Mouse (Mus musculus) G1E (cell line): Measurements from ENCODE around the gene Camk1. TPM values are rescaled to one million over a fixed set of nuclear protein-coding genes. Genes with fewer than 3 reads are reported as not detected.

Experiments
- ATAC-seq: 2 replicates; pipeline ENCODE4 v1.8.0; 2016; ENCODE audit warnings: mild to moderate bottlenecking; ENCODE audit not compliant: insufficient number of reproducible peaks, poor library complexity, low FRiP score, severe bottlenecking; ENCODE audit errors: extremely low read depth
- DNase-seq: peaks from one replicate; pipeline ENCODE4 v3.0.0; 2012; ENCODE audit warnings: low spot score
- H3K27me3 ChIP-seq: 2 replicates; pipeline ENCODE4 v1.6.1; 2012; ENCODE audit warnings: mild to moderate bottlenecking, low read length, inconsistent platforms; ENCODE audit not compliant: insufficient read depth
- H3K36me3 ChIP-seq: replicated peaks from 2 replicates; pipeline ENCODE3; 2012; ENCODE audit warnings: mild to moderate bottlenecking, inconsistent platforms
- H3K4me1 ChIP-seq: 2 replicates; pipeline ENCODE4 v1.6.1; 2012; ENCODE audit warnings: low read depth, low read length, inconsistent platforms, mixed read lengths; ENCODE audit not compliant: insufficient read depth
- H3K4me3 ChIP-seq: 2 replicates; pipeline ENCODE4 v1.5.1; 2012; ENCODE audit warnings: low read depth, mild to moderate bottlenecking, inconsistent platforms, low read length, moderate library complexity, mixed read lengths
- H3K9me3 ChIP-seq: replicated peaks from 2 replicates; pipeline ENCODE4 v1.6.1; 2012; ENCODE audit warnings: inconsistent platforms
- CTCF ChIP-seq: IDR thresholded peaks from 2 replicates; pipeline ENCODE4 v1.5.1; 2012; ENCODE audit warnings: low read depth, low read length, inconsistent platforms, mixed read lengths
- GATA1 ChIP-seq: IDR thresholded peaks from 2 replicates; pipeline ENCODE4 v1.6.1; 2012; ENCODE audit warnings: borderline replicate concordance, low read length, inconsistent platforms, mixed read lengths
- GATA2 ChIP-seq: IDR thresholded peaks from 2 replicates; pipeline ENCODE4 v1.6.1; 2012; ENCODE audit warnings: low read depth, low read length, inconsistent platforms, borderline replicate concordance
- POLR2AphosphoS5 ChIP-seq: IDR thresholded peaks from 2 replicates; pipeline ENCODE4 v1.6.1; 2012; ENCODE audit warnings: low read depth, low read length, inconsistent platforms; ENCODE audit not compliant: insufficient replicate concordance
- TAL1 ChIP-seq: conservative IDR thresholded peaks from 2 replicates; pipeline ENCODE4 v1.6.1; 2012; ENCODE audit warnings: low read depth, low read length, inconsistent platforms, mixed read lengths
- polyA plus RNA-seq: library from polyadenylated mRNA; stranded (reverse); fragments of >175 nt; gene quantifications from 2 replicates; pipeline ENCODE4 v1.2.3, GENCODE M21; 2012
- total RNA-seq, 2 experiments: library from RNA; stranded (forward) in 1 of 2; stranded (reverse) in 1 of 2; fragments of 200-1000 nt in 1 of 2; fragments of >200 nt in 1 of 2; fragmentation: Nextera tagmentation in 1 of 2; gene quantifications; 2 replicates each; pipeline ENCODE4 v1.2.3; 2014 to 2017

Gene Camk1
- total and polyA plus RNA-seq, 3 experiments: 0.07 to 0.98 (median 0.82) TPM

DNA sequence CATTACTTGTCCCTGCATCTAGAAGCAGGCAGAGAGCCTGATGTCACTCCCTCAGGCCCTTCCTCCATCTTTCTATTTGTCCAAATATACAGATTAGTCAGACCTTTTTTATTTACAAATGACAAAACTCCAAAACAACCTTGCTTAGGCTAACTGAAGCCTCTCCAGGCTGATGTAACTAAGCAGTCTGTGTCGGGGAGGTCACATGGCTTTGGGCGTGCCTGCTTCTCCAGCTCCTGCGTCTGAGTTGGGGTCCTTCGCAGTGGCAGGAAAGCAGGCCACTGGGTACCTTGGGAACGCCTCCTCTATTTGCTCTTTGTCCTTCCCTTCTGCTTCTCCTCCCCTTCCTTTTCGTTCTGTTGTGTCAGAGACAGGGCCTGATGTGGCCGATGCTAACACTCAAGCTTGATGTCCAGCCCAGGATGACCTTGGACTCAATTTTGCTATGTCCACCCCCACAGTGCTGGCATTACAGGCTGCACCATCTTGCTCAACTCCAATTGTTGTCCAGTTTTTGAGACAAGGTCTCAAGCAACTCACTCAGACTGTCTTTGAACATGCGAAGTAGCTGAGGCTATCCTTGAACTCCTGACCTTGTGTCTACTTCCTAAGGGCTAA is 20.8 kb upstream of the Camk1 start:
- Histone ChIP-seq H3K4me3 (no peak overlapping the region), H3K27me3 (peaks cover 16% of the 10 kb centered on the region), H3K9me3 (no peaks in the 10 kb centered on the region), H3K4me1 (peaks cover 3% of the 10 kb centered on the region), H3K36me3 (peaks cover 33% of the 10 kb centered on the region)
- TF ChIP-seq GATA1 (no peak), TAL1 (no peak), CTCF (no peak), POLR2AphosphoS5 (no peak), GATA2 (no peak)
- no peak for DNase-seq
- ATAC-seq: no peak

DNA sequence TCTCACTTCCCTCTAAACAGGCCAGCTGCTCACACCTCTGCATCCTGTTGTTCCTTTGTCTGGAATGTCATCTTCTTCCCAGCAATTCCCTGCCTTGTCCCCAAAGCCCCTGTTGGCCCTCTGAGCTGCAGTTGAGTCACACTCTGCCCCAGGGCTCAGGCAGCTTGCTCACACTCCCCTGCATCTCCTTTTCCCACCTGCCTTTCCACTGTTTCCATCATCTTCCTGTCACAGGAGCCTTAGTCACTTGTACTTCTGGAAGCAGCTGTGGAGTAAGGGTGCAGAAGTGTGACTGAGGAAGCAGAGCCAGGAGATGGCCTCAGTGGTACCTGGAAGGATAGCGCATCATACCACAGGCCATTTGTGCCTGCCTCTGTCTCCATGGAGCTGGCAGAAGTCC is 18.5 kb upstream of the Camk1 start:
- ATAC-seq (no peak), DNase-seq (no peak)
- TF ChIP-seq TAL1 (no peak), GATA1 (no peak), CTCF (no peak), GATA2 (no peak), POLR2AphosphoS5 (no peak)
- Histone ChIP-seq H3K9me3 (no peaks in the 10 kb centered on the region), H3K4me3 (no peak overlapping the region), H3K4me1 (peaks cover 3% of the 10 kb centered on the region), H3K36me3 (peaks cover 11% of the 10 kb centered on the region), H3K27me3 (peaks cover 23% of the 10 kb centered on the region)

DNA sequence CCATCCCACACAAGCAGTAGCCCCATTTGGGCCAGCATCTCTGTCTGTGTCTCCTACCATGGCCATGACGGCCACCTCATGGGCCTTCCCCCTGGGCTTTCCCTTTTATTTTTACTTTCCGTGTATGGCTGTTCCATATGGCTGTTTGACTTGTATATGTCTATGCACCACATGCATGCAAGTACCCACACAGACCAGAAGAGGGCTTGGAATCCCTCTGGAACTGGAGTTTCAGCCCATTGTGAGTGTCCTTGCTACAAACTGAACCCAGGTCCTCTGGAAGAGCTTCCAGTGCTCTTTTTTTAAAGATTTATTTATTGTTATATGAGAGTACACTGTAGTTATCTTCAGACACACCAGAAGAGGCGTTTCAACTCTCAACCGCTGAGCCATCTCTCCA is 17.7 kb upstream of the Camk1 start:
- Histone ChIP-seq H3K4me1 (peaks cover 3% of the 10 kb centered on the region), H3K9me3 (no peaks in the 10 kb centered on the region), H3K36me3 (peaks cover 4% of the 10 kb centered on the region), H3K4me3 (no peak overlapping the region), H3K27me3 (peaks cover 23% of the 10 kb centered on the region)
- ATAC-seq: no peak
- no peak for DNase-seq
- no peak for TF ChIP-seq CTCF
- TF ChIP-seq TAL1: no peak
- TF ChIP-seq GATA2: no peak
- TF ChIP-seq POLR2AphosphoS5: no peak
- TF ChIP-seq GATA1: no peak

DNA sequence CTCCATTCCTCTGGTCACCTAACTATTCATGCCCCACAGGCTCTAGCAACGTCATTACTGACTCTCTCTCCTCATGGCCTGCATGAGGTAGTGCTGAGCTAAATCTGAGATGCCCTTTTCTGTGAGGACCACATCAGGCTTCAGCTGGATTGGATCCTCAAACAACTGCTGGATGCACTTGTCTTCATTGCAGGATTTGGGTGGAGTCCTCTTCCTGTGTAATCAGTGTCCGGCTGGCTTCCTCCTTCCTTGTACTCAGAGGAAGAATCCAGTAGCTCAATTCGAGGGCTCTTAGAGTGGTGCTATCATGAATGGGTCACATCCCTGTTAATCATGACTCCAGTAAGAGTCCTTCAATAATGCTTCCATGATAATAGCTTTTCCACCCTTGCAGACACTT is 9.9 kb upstream of the Camk1 start:
- no peak overlapping the region for H3K4me3 ChIP-seq
- TF ChIP-seq GATA1: no peak
- DNase-seq: no peak
- no peaks in the 10 kb centered on the region for H3K9me3 ChIP-seq
- ATAC-seq: no peak
- H3K4me1 ChIP-seq: peaks cover 15% of the 10 kb centered on the region
- peaks cover 16% of the 10 kb centered on the region for H3K27me3 ChIP-seq
- H3K36me3 ChIP-seq: no peaks in the 10 kb centered on the region

DNA sequence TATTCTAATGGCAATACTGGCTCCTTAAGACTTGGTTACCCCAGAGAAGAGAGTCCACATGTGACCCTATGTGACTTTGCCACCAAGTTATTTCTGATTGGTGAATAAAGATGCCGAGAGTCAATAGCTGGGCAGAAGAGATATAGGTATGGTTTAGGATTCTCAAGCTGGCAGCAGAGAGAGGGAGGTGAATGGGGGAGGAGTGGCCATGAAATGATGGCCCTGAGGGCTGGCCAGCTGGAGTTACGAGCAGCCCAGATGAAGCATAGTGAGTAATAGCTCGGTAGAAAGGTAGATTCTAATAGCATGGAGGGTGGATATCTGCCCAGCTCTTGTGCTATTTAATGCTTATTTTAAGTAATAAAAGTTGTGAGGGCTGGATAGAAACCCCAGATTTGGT is 9.0 kb upstream of the Camk1 start:
- DNase-seq (no peak), ATAC-seq (no peak)

DNA sequence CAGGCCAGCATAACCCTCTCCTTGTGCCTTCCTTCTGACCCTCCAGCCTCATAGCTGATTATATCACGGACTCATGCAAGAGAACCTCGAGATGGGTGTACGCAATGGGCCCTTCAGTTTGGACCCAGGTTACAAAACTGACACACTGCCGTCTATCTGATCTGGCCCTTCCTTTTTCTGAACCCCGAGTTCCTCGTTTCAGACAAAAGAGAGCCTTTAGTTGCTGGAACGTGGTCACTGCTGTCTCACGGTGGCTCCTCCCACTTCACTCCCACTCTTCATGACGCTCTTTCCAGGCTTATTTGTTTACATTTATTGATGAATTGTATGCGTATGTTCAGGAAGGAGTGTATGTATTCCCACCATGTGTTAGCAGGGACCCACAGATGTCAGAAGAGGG is 7.9 kb upstream of the Camk1 start:
- no peaks in the 10 kb centered on the region for H3K9me3 ChIP-seq
- H3K4me1 ChIP-seq: peaks cover 15% of the 10 kb centered on the region
- ATAC-seq (no peak), DNase-seq (no peak)
- no peak overlapping the region for H3K4me3 ChIP-seq
- peaks cover 12% of the 10 kb centered on the region for H3K27me3 ChIP-seq
- no peak for TF ChIP-seq TAL1
- TF ChIP-seq CTCF: no peak
- no peak for TF ChIP-seq POLR2AphosphoS5
- TF ChIP-seq GATA2: no peak
- TF ChIP-seq GATA1: no peak
- H3K36me3 ChIP-seq: no peaks in the 10 kb centered on the region

More for the DNA sequence above, 9.0 kb upstream of the Camk1 start:
- no peak for TF ChIP-seq CTCF
- no peak for TF ChIP-seq GATA1
- TF ChIP-seq POLR2AphosphoS5: no peak
- TF ChIP-seq TAL1: no peak
- TF ChIP-seq GATA2: no peak
- Histone ChIP-seq H3K4me1 (peaks cover 15% of the 10 kb centered on the region), H3K36me3 (no peaks in the 10 kb centered on the region), H3K4me3 (no peak overlapping the region), H3K27me3 (peaks cover 12% of the 10 kb centered on the region), H3K9me3 (no peaks in the 10 kb centered on the region)

DNA sequence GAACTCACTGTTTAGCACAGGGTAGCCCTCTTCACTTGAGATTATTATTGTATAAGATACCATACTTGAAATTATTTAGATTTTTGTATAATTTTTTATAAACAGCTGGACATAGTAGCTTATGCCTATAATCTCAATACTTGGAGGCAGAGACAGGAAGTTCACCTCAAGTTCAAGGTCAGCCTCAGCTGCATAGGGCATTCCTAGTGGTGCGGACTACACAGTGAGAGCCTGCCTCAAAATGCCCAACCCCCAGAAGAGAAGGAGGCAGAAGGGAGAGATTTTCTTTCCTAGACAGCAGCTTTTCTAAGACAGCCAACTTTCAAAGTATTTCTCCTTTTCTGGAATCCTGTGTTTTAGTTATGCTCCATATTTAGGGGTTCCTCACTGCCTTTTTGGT is 7.4 kb upstream of the Camk1 start:
- ATAC-seq (no peak), DNase-seq (no peak)
- Histone ChIP-seq H3K27me3 (peaks cover 12% of the 10 kb centered on the region), H3K9me3 (no peaks in the 10 kb centered on the region), H3K4me3 (no peak overlapping the region), H3K4me1 (peaks cover 15% of the 10 kb centered on the region), H3K36me3 (no peaks in the 10 kb centered on the region)
- TF ChIP-seq POLR2AphosphoS5 (no peak), GATA2 (no peak), GATA1 (no peak), TAL1 (no peak), CTCF (no peak)
